In genomic region chr5:64535546-64535945, GRCm38 (mm10) we compare ENCODE assay signal across 24 mouse cellular contexts.
DNase-seq lines count a peak whose midpoint lies in the region; ATAC-seq and TF ChIP-seq lines count a peak whose summit lies in the region.
"Had no signal": no experiment of that assay in that cellular context is flagged by ENCODE, and none has a peak within 500 bp of the region (broad histone marks: within the 10 kb centered on the region; RNA-seq: fewer than 3 reads in every experiment).

No protein-coding gene starts in this region.

- no peak for TF ChIP-seq CTCF in intestine, postnatal 0 days (IDR thresholded peaks at IDR 0.05; ENCODE audit: low read depth)
- TF ChIP-seq CTCF in stomach, postnatal 0 days (IDR thresholded peaks at IDR 0.05; ENCODE audit: low read depth) = no peak

- ATAC-seq in intestine, embryonic 14.5 days (replicated peaks; ENCODE audit: low FRiP score, low TSS enrichment, low read depth) = no peak
- ATAC-seq in intestine, postnatal 0 days = no peak
- no peak for ATAC-seq in stomach, embryonic 14.5 days (ENCODE audit: insufficient number of reproducible peaks, insufficient read depth, low FRiP score, low read depth)
- no peak for ATAC-seq in stomach, postnatal 0 days (ENCODE audit: low FRiP score, low TSS enrichment)
- ATAC-seq: forebrain, embryonic 14.5 days had no signal

- no peak overlapping the region for H3K4me2 ChIP-seq in intestine, embryonic 14.5 days (ENCODE audit: low read length)
- no peak overlapping the region for H3K4me2 ChIP-seq in intestine, postnatal 0 days (replicated peaks; ENCODE audit: low read depth)
- H3K4me2 ChIP-seq in stomach, embryonic 14.5 days (replicated peaks; ENCODE audit: low read depth, low read length) = no peak overlapping the region
- no peak overlapping the region for H3K4me2 ChIP-seq in stomach, postnatal 0 days (replicated peaks; ENCODE audit: low read depth)
- H3K4me2 ChIP-seq: embryonic facial prominence, embryonic 13.5 days; embryonic facial prominence, embryonic 15.5 days; forebrain, embryonic 12.5 days had no signal

- H3K36me3 ChIP-seq in intestine, embryonic 14.5 days (ENCODE audit: control insufficient read depth, insufficient read depth, low read length) = no peaks in the 10 kb centered on the region
- H3K36me3 ChIP-seq in intestine, postnatal 0 days (ENCODE audit: control insufficient read depth, insufficient read depth) = no peaks in the 10 kb centered on the region
- no peaks in the 10 kb centered on the region for H3K36me3 ChIP-seq in stomach, embryonic 14.5 days (ENCODE audit: control insufficient read depth, insufficient read depth, low read length)
- no peaks in the 10 kb centered on the region for H3K36me3 ChIP-seq in stomach, postnatal 0 days (ENCODE audit: control insufficient read depth, insufficient read depth, low read length)
- H3K36me3 ChIP-seq: embryonic facial prominence, embryonic 13.5 days; embryonic facial prominence, embryonic 15.5 days; forebrain, embryonic 10.5 days; forebrain, embryonic 12.5 days had no signal

- no peaks in the 10 kb centered on the region for H3K9me3 ChIP-seq in intestine, embryonic 14.5 days (ENCODE audit: control insufficient read depth, low read length)
- no peaks in the 10 kb centered on the region; the same call in 1 of the 2 replicates for H3K9me3 ChIP-seq in intestine, postnatal 0 days (ENCODE audit: control insufficient read depth)
- no peaks in the 10 kb centered on the region for H3K9me3 ChIP-seq in stomach, embryonic 14.5 days (ENCODE audit: control insufficient read depth, low read depth, low read length)
- H3K9me3 ChIP-seq in stomach, postnatal 0 days (ENCODE audit: control insufficient read depth, low read length) = no peaks in the 10 kb centered on the region
- H3K9me3 ChIP-seq: embryonic facial prominence, embryonic 13.5 days; embryonic facial prominence, embryonic 15.5 days; forebrain, embryonic 12.5 days had no signal

- no peak overlapping the region for H3K9ac ChIP-seq in intestine, embryonic 14.5 days (ENCODE audit: low read length)
- H3K9ac ChIP-seq in intestine, postnatal 0 days (ENCODE audit: low read depth, low read length) = no peak overlapping the region
- no peak overlapping the region for H3K9ac ChIP-seq in stomach, embryonic 14.5 days (replicated peaks; ENCODE audit: low read depth, low read length)
- no peak overlapping the region for H3K9ac ChIP-seq in stomach, postnatal 0 days (ENCODE audit: low read length)
- H3K9ac ChIP-seq: embryonic facial prominence, embryonic 13.5 days; embryonic facial prominence, embryonic 15.5 days; forebrain, embryonic 12.5 days had no signal

- peak overlapping the region; percentile 63; the same call in 1 of the 2 replicates for H3K27ac ChIP-seq in intestine, embryonic 14.5 days (ENCODE audit: low read depth)
- H3K27ac ChIP-seq in intestine, postnatal 0 days (ENCODE audit: low read depth, low read length) = no peak overlapping the region
- 0 out of 2 replicates have a peak overlapping the region, but pooled peaks have one; percentile 68 for H3K27ac ChIP-seq in stomach, embryonic 14.5 days (ENCODE audit: low read length)
- H3K27ac ChIP-seq in stomach, postnatal 0 days (replicated peaks) = no peak overlapping the region
- H3K27ac ChIP-seq: embryonic facial prominence, embryonic 13.5 days; forebrain, embryonic 10.5 days; forebrain, embryonic 12.5 days had no signal

- no peak overlapping the region for H3K4me3 ChIP-seq in intestine, embryonic 14.5 days (ENCODE audit: low read depth, low read length)
- no peak overlapping the region for H3K4me3 ChIP-seq in intestine, postnatal 0 days (ENCODE audit: low read depth, low read length)
- no peak overlapping the region for H3K4me3 ChIP-seq in stomach, embryonic 14.5 days (ENCODE audit: low read depth, low read length)
- no peak overlapping the region for H3K4me3 ChIP-seq in stomach, postnatal 0 days (ENCODE audit: low read depth, low read length)
- H3K4me3 ChIP-seq: embryonic facial prominence, embryonic 13.5 days; embryonic facial prominence, embryonic 15.5 days; erythroblast, embryonic 14.5 days; forebrain, embryonic 10.5 days; forebrain, embryonic 12.5 days had no signal

- DNase-seq in heart, adult 11 months = peak; percentile 87
- no peak for DNase-seq in heart, postnatal 4 days
- peak; percentile 50 for DNase-seq in intestine, embryonic 14.5 days (ENCODE audit: low spot score)
- no peak for DNase-seq in stomach, postnatal 0 days (ENCODE audit: low spot score)
- DNase-seq in 3T3-L1 (ENCODE audit: low read depth, low spot score) = peak; percentile 54
- DNase-seq in ovary, postnatal 36 days (ENCODE audit: low spot score) = no peak
- DNase-seq: adrenal gland, adult 2 months; adrenal gland, postnatal 10 days; adrenal gland, postnatal 25 days; cerebellum, adult 11 months; cerebellum, adult 18-20 months; cerebellum, adult 8-10 months; cerebellum, adult 9-11 months; cerebellum, postnatal 14 days; cerebellum, postnatal 36 days; embryo, embryonic 11 days had no signal

- peaks cover 19% of the 10 kb centered on the region for H3K4me1 ChIP-seq in intestine, embryonic 14.5 days (replicated peaks; ENCODE audit: control insufficient read depth, insufficient read depth, low read length)
- peaks cover 9% of the 10 kb centered on the region for H3K4me1 ChIP-seq in intestine, postnatal 0 days (replicated peaks; ENCODE audit: control insufficient read depth, insufficient read depth, low read length)
- H3K4me1 ChIP-seq in stomach, embryonic 14.5 days (ENCODE audit: control insufficient read depth, insufficient read depth, low read length) = peaks cover 18% of the 10 kb centered on the region
- H3K4me1 ChIP-seq in stomach, postnatal 0 days (replicated peaks; ENCODE audit: control insufficient read depth, insufficient read depth) = 0 out of 2 replicates have a peak, but pooled peaks cover 2% of the 10 kb centered on the region
- H3K4me1 ChIP-seq: forebrain, embryonic 12.5 days had no signal

- H3K27me3 ChIP-seq in intestine, embryonic 14.5 days (replicated peaks; ENCODE audit: control insufficient read depth, insufficient read depth, low read length) = no peaks in the 10 kb centered on the region
- no peaks in the 10 kb centered on the region for H3K27me3 ChIP-seq in intestine, postnatal 0 days (replicated peaks; ENCODE audit: control insufficient read depth, insufficient read depth, low read length)
- H3K27me3 ChIP-seq in stomach, embryonic 14.5 days (ENCODE audit: control insufficient read depth, insufficient read depth, low read length) = no peaks in the 10 kb centered on the region
- H3K27me3 ChIP-seq in stomach, postnatal 0 days (ENCODE audit: control insufficient read depth, insufficient read depth, low read length) = no peaks in the 10 kb centered on the region
- H3K27me3 ChIP-seq: embryonic facial prominence, embryonic 13.5 days; embryonic facial prominence, embryonic 15.5 days; forebrain, embryonic 12.5 days had no signal

- 86% methylated on average over 4 of the region's 4 CpGs for WGBS in intestine, embryonic 14.5 days
- WGBS in intestine, postnatal 0 days = 94% methylated on average over 4 of the region's 4 CpGs
- 93% methylated on average over 4 of the region's 4 CpGs for WGBS in stomach, embryonic 14.5 days
- WGBS in stomach, postnatal 0 days = 83% methylated on average over 4 of the region's 4 CpGs

- no peak for TF ChIP-seq EP300 in stomach, postnatal 0 days (optimal IDR thresholded peaks at IDR 0.05)

Comparison
In these comparisons a context has a peak if more than half of its experiments do, and no peak if none do; other contexts are left out.
1. DNase-seq: peak in heart, adult 11 months (single experiment), intestine, embryonic 14.5 days (single experiment) and 3T3-L1 (single experiment); none in heart, postnatal 4 days (single experiment), stomach, postnatal 0 days (single experiment) and ovary, postnatal 36 days (single experiment).
2. H3K27ac ChIP-seq: peak in intestine, embryonic 14.5 days (single experiment) and stomach, embryonic 14.5 days (single experiment); none in intestine, postnatal 0 days (single experiment) and stomach, postnatal 0 days (single experiment).